Mouse (Mus musculus) limb, embryonic 13.5 days (tissue): Measurements from ENCODE around the gene CN725425. TPM values are rescaled to one million over a fixed set of nuclear protein-coding genes. Genes with fewer than 3 reads are reported as not detected.

Source experiments
- ATAC-seq: fragments of 200-750 bp; cut with Nextera tagmentation; 2 replicates; pipeline ENCODE4 v1.8.0; 2017; ENCODE audit warnings: low read depth, moderate number of reproducible peaks, moderate TSS enrichment; ENCODE audit not compliant: low FRiP score
- H3K27ac ChIP-seq: fragments of 300-500 bp; sonication (generic); 2 replicates; pipeline ENCODE4 v1.5.1; 2015; ENCODE audit warnings: inconsistent platforms, mild to moderate bottlenecking, moderate library complexity
- H3K27me3 ChIP-seq: fragments of 300-500 bp; sonication (generic); 2 replicates; pipeline ENCODE4 v1.6.1; 2015; ENCODE audit warnings: mild to moderate bottlenecking, inconsistent platforms
- H3K36me3 ChIP-seq: fragments of 300-500 bp; sonication (generic); 2 replicates; pipeline ENCODE4 v1.6.1; 2015; ENCODE audit warnings: inconsistent platforms, mild to moderate bottlenecking, moderate library complexity
- H3K4me1 ChIP-seq: fragments of 300-500 bp; sonication (generic); 2 replicates; pipeline ENCODE4 v1.6.1; 2015; ENCODE audit warnings: inconsistent platforms
- H3K4me2 ChIP-seq: fragments of 300-500 bp; sonication (generic); replicated peaks from 2 replicates; pipeline ENCODE4 v1.6.1; 2015; ENCODE audit warnings: inconsistent platforms, mild to moderate bottlenecking, moderate library complexity
- H3K4me3 ChIP-seq: fragments of 300-500 bp; sonication (generic); 2 replicates; pipeline ENCODE4 v1.5.1; 2015; ENCODE audit warnings: moderate library complexity, mild to moderate bottlenecking, inconsistent platforms
- H3K9ac ChIP-seq: fragments of 300-500 bp; sonication (generic); 2 replicates; pipeline ENCODE4 v1.6.1; 2015; ENCODE audit warnings: mild to moderate bottlenecking, inconsistent platforms
- H3K9me3 ChIP-seq: fragments of 300-500 bp; sonication (generic); 2 replicates; pipeline ENCODE4 v1.6.1; 2016; ENCODE audit warnings: inconsistent platforms
- WGBS: fragments of 180-500 bp; shearing (Covaris S2); methylation state at CpG from one replicate; pipeline ENCODE4 v1.1.7; 2015; 5-methylcytosine and 5-hydroxymethylcytosine counted together
- polyA plus RNA-seq: library from polyadenylated mRNA; unstranded; fragments of >200 nt; fragmentation: Nextera tagmentation; extraction: Ambion mirVana; gene quantifications from 2 replicates; pipeline ENCODE4 v1.2.1, GENCODE M21; 2015

Gene CN725425
- polyA plus RNA-seq, 1 experiment from 2014 or later: not detected

DNA sequence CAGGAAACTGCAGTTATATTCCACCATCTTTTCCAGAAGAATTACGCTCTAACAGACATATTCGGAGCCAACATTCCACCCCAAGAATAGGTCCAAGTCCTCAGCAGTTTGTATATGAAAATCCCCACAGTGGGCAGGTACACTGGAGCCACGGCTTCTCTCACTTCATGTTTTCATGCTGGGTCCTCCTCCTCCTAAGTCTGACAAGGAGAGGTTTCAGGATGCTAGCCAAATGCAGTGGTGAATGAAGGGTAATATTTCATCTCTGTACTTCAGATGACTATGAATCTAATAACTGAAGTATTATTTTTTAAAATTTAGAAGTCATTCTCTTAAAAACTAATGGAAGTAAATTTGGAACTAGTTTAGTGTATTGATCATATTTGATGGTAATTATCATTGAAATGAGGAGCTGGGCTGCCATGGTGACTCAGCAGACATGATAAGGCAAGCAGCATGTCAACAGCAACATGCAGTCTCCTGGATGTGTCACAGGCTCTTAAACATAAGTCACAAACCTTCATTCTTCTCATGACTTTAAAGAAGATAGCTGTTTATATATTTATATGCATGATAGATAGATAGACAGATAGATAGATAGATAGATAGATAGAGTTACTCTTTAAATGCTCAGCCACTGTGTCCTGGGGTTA, 41.5 kb downstream of the CN725425 start:
- Histone ChIP-seq H3K36me3 (no peaks in the 10 kb centered on the region), H3K4me3 (no peak overlapping the region), H3K9me3 (no peaks in the 10 kb centered on the region), H3K9ac (no peak overlapping the region), H3K4me2 (no peak overlapping the region), H3K4me1 (no peaks in the 10 kb centered on the region), H3K27ac (no peak overlapping the region), H3K27me3 (no peaks in the 10 kb centered on the region)
- WGBS: 86% methylated on average over 3 of the region's 3 CpGs
- ATAC-seq: no peak

- 75% methylated on average over 6 of the region's 6 CpGs for WGBS
- Histone ChIP-seq H3K4me1 (no peaks in the 10 kb centered on the region), H3K27ac (no peak overlapping the region), H3K4me2 (no peak overlapping the region), H3K27me3 (no peaks in the 10 kb centered on the region), H3K9ac (no peak overlapping the region), H3K36me3 (no peaks in the 10 kb centered on the region), H3K4me3 (no peak overlapping the region), H3K9me3 (no peaks in the 10 kb centered on the region)
- no peak for ATAC-seq
Observed at GRCm38 (mm10) chr15:91250815-91251214, 51.5 kb downstream of the CN725425 start.

DNA sequence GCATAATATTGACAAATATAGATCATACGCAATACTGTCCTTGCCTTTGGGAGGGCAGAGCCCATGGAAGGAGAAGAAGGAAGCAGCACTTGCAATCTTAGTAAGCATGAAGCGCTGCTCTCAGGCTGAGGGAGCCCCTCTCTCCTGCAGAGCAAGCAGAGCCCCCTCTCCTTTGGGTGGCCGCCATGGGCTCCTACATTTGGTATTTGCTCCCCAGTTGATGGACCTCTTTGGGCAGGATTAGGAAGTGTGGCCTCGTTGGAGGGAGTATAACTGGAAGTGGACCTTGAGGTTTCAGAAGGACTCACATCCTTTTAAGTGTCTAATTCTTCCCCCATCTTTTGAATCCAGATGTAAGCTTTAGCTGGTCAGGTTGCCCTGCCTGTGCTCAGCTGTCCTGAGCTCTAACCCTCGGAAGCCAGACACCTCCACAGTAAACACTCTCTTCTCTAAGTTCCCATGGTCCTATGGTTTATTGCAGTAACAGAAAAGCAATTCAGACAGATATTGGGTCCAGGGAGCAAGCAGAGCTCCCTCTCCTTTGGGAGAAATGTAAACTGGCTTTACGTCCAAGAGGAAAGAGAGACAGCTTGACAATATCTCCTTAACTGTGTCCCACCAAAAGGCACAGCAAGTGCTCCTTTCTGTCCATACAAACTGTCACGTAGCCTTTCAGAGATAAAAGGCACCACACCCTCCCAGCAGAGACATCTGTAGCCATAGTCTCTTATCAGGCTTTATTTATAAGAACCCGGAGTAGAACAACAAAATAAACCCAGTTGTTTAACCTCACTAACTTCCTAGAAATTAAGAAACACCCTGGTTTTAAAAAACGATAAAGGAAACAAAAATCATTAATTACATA, 52.5 kb downstream of the CN725425 start:
- Histone ChIP-seq H3K36me3 (no peaks in the 10 kb centered on the region), H3K9ac (no peak overlapping the region), H3K27me3 (no peaks in the 10 kb centered on the region), H3K4me3 (no peak overlapping the region), H3K27ac (no peak overlapping the region), H3K9me3 (no peaks in the 10 kb centered on the region), H3K4me2 (no peak overlapping the region), H3K4me1 (no peaks in the 10 kb centered on the region)
- ATAC-seq: no peak
- 59% methylated on average over 9 of the region's 9 CpGs for WGBS

GRCm38 (mm10) chr15:91252956-91253355, 53.7 kb downstream of the CN725425 start:
- no peak overlapping the region for H3K9ac ChIP-seq
- ATAC-seq: no peak
- no peaks in the 10 kb centered on the region for H3K9me3 ChIP-seq
- H3K4me1 ChIP-seq: no peaks in the 10 kb centered on the region
- no peaks in the 10 kb centered on the region for H3K27me3 ChIP-seq
- H3K27ac ChIP-seq: no peak overlapping the region
- H3K4me3 ChIP-seq: no peak overlapping the region
- 55% methylated on average over 8 of the region's 8 CpGs for WGBS
- H3K36me3 ChIP-seq: no peaks in the 10 kb centered on the region
- H3K4me2 ChIP-seq: no peak overlapping the region

- no peak overlapping the region for H3K4me2 ChIP-seq
- H3K4me3 ChIP-seq: no peak overlapping the region
- no peaks in the 10 kb centered on the region for H3K36me3 ChIP-seq
- no peaks in the 10 kb centered on the region for H3K4me1 ChIP-seq
- WGBS: 85% methylated on average over 2 of the region's 2 CpGs
- no peaks in the 10 kb centered on the region for H3K27me3 ChIP-seq
- H3K9ac ChIP-seq: no peak overlapping the region
- H3K9me3 ChIP-seq: no peaks in the 10 kb centered on the region
- H3K27ac ChIP-seq: no peak overlapping the region
- no peak for ATAC-seq
Observed at GRCm38 (mm10) chr15:91255308-91255707, 56.0 kb downstream of the CN725425 start.

- Histone ChIP-seq H3K9ac (no peak overlapping the region), H3K4me2 (no peak overlapping the region), H3K9me3 (no peaks in the 10 kb centered on the region), H3K27me3 (no peaks in the 10 kb centered on the region), H3K36me3 (no peaks in the 10 kb centered on the region), H3K27ac (no peak overlapping the region), H3K4me3 (no peak overlapping the region), H3K4me1 (no peaks in the 10 kb centered on the region)
- no peak for ATAC-seq
- 61% methylated on average over 11 of the region's 11 CpGs for WGBS
Observed at GRCm38 (mm10) chr15:91257140-91257539, 57.8 kb downstream of the CN725425 start.

GRCm38 (mm10) chr15:91260578-91260977, 61.3 kb downstream of the CN725425 start:
- no peak overlapping the region for H3K4me3 ChIP-seq
- 81% methylated on average over 5 of the region's 5 CpGs for WGBS
- no peaks in the 10 kb centered on the region for H3K4me1 ChIP-seq
- H3K27ac ChIP-seq: no peak overlapping the region
- H3K9me3 ChIP-seq: no peaks in the 10 kb centered on the region
- no peak overlapping the region for H3K9ac ChIP-seq
- H3K4me2 ChIP-seq: no peak overlapping the region
- ATAC-seq: no peak
- H3K27me3 ChIP-seq: no peaks in the 10 kb centered on the region
- H3K36me3 ChIP-seq: no peaks in the 10 kb centered on the region

- ATAC-seq: no peak
- H3K36me3 ChIP-seq: no peaks in the 10 kb centered on the region
- no peak overlapping the region for H3K4me3 ChIP-seq
- H3K27me3 ChIP-seq: no peaks in the 10 kb centered on the region
- no peak overlapping the region for H3K27ac ChIP-seq
- WGBS: 87% methylated on average over 1 of the region's 1 CpGs
- H3K9me3 ChIP-seq: no peaks in the 10 kb centered on the region
- H3K9ac ChIP-seq: no peak overlapping the region
- H3K4me2 ChIP-seq: no peak overlapping the region
- no peaks in the 10 kb centered on the region for H3K4me1 ChIP-seq
Observed at GRCm38 (mm10) chr15:91263926-91264325, 64.6 kb downstream of the CN725425 start.

DNA sequence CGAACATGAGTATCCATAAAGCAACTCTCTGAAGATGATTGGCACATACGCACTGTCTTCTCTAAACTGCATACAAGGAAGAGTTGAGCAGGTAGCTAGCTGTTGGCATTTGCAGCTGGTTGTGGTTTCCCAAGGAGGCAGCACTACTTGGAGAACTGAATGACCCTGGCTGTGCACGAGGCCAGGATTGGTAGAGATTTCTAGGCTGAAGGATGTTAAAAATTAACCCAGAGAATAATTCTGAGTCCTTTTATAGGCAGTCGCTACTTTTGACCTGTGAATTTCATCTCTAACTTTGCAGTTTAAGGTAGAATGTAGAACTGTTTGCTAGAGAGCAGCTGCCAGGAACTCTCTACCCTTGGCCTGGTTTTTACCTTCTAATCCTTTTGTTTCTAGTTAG, 69.2 kb downstream of the CN725425 start:
- 86% methylated on average over 4 of the region's 4 CpGs for WGBS

DNA sequence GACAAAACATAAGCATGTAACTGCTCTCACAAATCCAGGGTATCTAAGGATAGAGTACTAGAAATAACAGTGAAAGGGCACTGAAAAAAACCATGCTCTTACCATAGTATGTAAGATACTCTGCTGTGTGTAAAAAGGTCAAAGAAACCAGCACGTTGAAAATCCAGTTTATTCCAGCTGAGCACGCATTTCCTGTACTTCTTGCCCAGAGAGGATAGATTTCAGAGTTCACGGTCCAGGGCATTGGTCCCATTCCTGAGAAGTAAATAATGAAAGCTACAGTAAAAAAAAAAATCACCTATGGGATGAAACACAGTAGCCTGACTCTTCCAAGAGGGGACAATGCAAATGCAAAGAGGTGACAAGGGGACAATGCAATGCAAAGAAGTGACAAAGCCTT, 76.7 kb downstream of the CN725425 start:
- H3K4me3 ChIP-seq: no peak overlapping the region
- H3K4me2 ChIP-seq: no peak overlapping the region
- H3K36me3 ChIP-seq: 0 out of 2 replicates have a peak, but pooled peaks cover 5% of the 10 kb centered on the region
- no peaks in the 10 kb centered on the region for H3K4me1 ChIP-seq
- ATAC-seq: no peak
- H3K27me3 ChIP-seq: no peaks in the 10 kb centered on the region
- WGBS: 61% methylated on average over 3 of the region's 3 CpGs
- H3K9me3 ChIP-seq: no peaks in the 10 kb centered on the region
- H3K9ac ChIP-seq: no peak overlapping the region
- no peak overlapping the region for H3K27ac ChIP-seq

More for the DNA sequence above, 69.2 kb downstream of the CN725425 start:
- Histone ChIP-seq H3K9me3 (no peaks in the 10 kb centered on the region), H3K4me2 (no peak overlapping the region), H3K9ac (no peak overlapping the region), H3K27ac (no peak overlapping the region), H3K36me3 (0 out of 2 replicates have a peak, but pooled peaks cover 5% of the 10 kb centered on the region), H3K27me3 (no peaks in the 10 kb centered on the region), H3K4me3 (no peak overlapping the region), H3K4me1 (no peaks in the 10 kb centered on the region)
- ATAC-seq: no peak

- Histone ChIP-seq H3K27me3 (no peaks in the 10 kb centered on the region), H3K4me3 (no peak overlapping the region), H3K9ac (no peak overlapping the region), H3K36me3 (no peaks in the 10 kb centered on the region), H3K9me3 (no peaks in the 10 kb centered on the region), H3K4me1 (no peaks in the 10 kb centered on the region), H3K4me2 (no peak overlapping the region), H3K27ac (no peak overlapping the region)
- ATAC-seq: no peak
- WGBS: 87% methylated on average over 5 of the region's 5 CpGs
Observed at GRCm38 (mm10) chr15:91279571-91279970, 80.3 kb downstream of the CN725425 start.

GRCm38 (mm10) chr15:91281521-91281920, 82.2 kb downstream of the CN725425 start:
- ATAC-seq: no peak
- Histone ChIP-seq H3K9me3 (no peaks in the 10 kb centered on the region), H3K4me3 (no peak overlapping the region), H3K27me3 (no peaks in the 10 kb centered on the region), H3K27ac (no peak overlapping the region), H3K4me1 (no peaks in the 10 kb centered on the region), H3K9ac (no peak overlapping the region), H3K4me2 (no peak overlapping the region), H3K36me3 (no peaks in the 10 kb centered on the region; the same call in 1 of the 2 replicates)
- 90% methylated on average over 5 of the region's 5 CpGs for WGBS
